Mouse (Mus musculus): ENCODE results near the gene Pank4. TPM values are rescaled to one million over a fixed set of nuclear protein-coding genes. Genes with fewer than 3 reads are reported as not detected.

Gene Pank4
- total and polyA plus RNA-seq, 3 experiments: 22.4 to 34.7 (median 27.6) TPM

DNA sequence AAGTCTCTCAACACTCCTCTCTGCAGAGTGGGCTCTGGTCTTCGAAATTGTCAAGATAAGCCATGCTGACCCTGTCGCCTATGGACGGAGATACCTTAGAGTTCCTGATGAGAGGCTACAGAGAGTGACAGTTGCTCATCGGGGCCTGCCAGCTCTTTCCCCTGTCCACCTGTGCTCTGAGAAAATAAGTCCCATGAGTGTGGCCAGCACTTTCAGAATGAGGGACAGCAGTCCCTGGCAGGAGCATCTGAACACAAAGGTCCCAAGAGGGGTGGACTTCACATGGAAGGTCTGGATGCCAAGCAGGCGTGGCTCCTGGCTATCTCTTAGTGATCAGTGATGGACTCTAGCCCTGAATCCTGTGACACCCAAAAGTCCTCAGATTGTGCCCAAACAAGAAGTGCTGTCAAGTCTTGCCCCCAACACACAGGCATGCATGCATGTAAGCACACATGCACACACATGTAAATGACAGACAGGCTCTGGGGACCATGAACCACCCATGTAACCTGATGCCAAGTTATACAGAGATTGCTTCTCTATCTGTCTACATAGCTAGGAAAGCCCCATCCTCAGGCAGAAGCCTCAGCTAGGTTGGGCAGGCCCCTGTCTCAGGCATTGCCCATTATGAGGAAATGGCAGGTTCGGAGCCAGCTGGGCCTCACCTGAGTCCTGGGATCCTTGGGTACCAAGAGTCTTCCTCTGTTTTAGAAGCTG lies 20.4 kb upstream of the Pank4 start (continued):
- no peak for TF ChIP-seq RAD21 (IDR thresholded peaks at IDR 0.05; ENCODE audit: low read depth, low read length)
- no peak for TF ChIP-seq CHD1 (IDR thresholded peaks at IDR 0.05; ENCODE audit: low read depth, low read length)
- no peak for TF ChIP-seq USF1 (IDR thresholded peaks at IDR 0.05; ENCODE audit: low read depth, low read length)
- peak; percentile 76 for TF ChIP-seq BHLHE40 (IDR thresholded peaks at IDR 0.05; ENCODE audit: low read depth, low read length)
- no peak for TF ChIP-seq IRF4 (IDR thresholded peaks at IDR 0.05; ENCODE audit: low read depth, low read length)
- TF ChIP-seq POLR2AphosphoS2 (IDR thresholded peaks at IDR 0.05; ENCODE audit: low read depth, low read length): no peak
- no peak for TF ChIP-seq MEF2A (IDR thresholded peaks at IDR 0.05; ENCODE audit: borderline replicate concordance, low read depth, low read length)
- no peak for TF ChIP-seq ZMIZ1 (IDR thresholded peaks at IDR 0.05; ENCODE audit: low read depth, low read length)

DNA sequence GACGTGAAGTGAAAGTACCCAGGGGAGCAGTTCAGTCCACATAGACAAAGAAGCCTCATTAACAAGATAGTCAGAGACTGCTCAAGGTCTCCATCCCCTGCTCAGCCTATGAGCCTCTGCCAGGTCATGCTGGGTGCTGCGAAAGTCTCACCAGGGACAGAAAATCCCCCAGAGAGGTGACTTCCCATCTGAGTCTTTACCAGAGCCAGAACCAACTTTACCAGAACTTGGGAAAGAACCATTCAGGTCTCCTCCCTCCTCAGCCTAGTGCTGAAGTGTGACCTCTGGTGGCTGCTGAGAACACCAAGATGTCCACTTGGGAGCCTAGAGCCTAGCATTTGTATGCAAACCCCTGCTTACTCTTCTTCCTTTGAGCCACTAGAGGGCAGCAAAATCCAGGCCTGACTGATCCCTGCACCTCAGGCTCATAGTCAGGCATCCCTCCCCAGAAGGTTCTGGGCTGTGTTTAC lies 19.8 kb upstream of the Pank4 start:
- peaks cover 7% of the 10 kb centered on the region for H3K9me3 ChIP-seq (replicated peaks; ENCODE audit: low read length)
- H3K9ac ChIP-seq (ENCODE audit: insufficient read depth, low read depth): no peak overlapping the region
- peak; percentile 97 for DNase-seq (ENCODE audit: extremely low read depth)
- H3K27me3 ChIP-seq (replicated peaks): peaks cover 4% of the 10 kb centered on the region
- in situ Hi-C loops (cut with MboI; ENCODE audit: low pct_ligation_motif_present, low pct_unique_long_range_greater_than_20kb, low sequenced_read_pairs): loop anchor here (5.0 to 25.0 kb wide), 4 partner anchors 37 to 807 kb away; partner anchors contain the start of genes Trp73 and Wrap73
- H3K36me3 ChIP-seq (replicated peaks in 1 of 2; ENCODE audit: control insufficient read depth in 1 of 2, insufficient read depth in 1 of 2, low read length in 1 of 2): no peaks in the 10 kb centered on the region
- H3K4me2 ChIP-seq (ENCODE audit: insufficient read depth, low read depth, poor library complexity, severe bottlenecking): peak overlapping the region; percentile 47
- dilution Hi-C loops (cut with MboI; ENCODE audit: extremely low pct_ligation_motif_present, extremely low pct_unique_long_range_greater_than_20kb, low sequenced_read_pairs): no loop called here
- peak overlapping the region; percentile 95 for H3K27ac ChIP-seq (ENCODE audit: insufficient read depth, low read depth)
- H3K4me1 ChIP-seq (ENCODE audit: control insufficient read depth in 1 of 2, insufficient read depth in 2 of 2): peaks cover 31 to 49% of the 10 kb centered on the region in 2 experiments
- peak overlapping the region; percentile 8 to 36 (median 18) for H3K4me3 ChIP-seq (replicated peaks in 1 of 3; ENCODE audit: low read depth in 2 of 3, low read length in 2 of 3, poor library complexity in 1 of 3)
- H3K79me2 ChIP-seq (replicated peaks; ENCODE audit: control insufficient read depth, extremely low read depth, insufficient read depth, poor library complexity, severe bottlenecking): no peaks in the 10 kb centered on the region
- TF ChIP-seq CHD1 (IDR thresholded peaks at IDR 0.05; ENCODE audit: low read depth, low read length) (0 out of 2 replicates have a peak, but pooled peaks have one; percentile 15), JUN (IDR thresholded peaks at IDR 0.05; ENCODE audit: insufficient read depth, low read depth, low read length) (0 out of 2 replicates have a peak, but pooled peaks have one; percentile 16), POLR2AphosphoS2 (IDR thresholded peaks at IDR 0.05; ENCODE audit: low read depth, low read length) (no peak), MYC (IDR thresholded peaks at IDR 0.05; ENCODE audit: low read depth, low read length) (no peak; the same call in 1 of the 2 replicates), USF2 (conservative IDR thresholded peaks at IDR 0.05; ENCODE audit: low read depth, low read length) (no peak), JUND (conservative IDR thresholded peaks at IDR 0.05; ENCODE audit: low read depth, low read length) (peak; percentile 54), IRF4 (IDR thresholded peaks at IDR 0.05; ENCODE audit: low read depth, low read length) (peak; percentile 82; the same call in 1 of the 2 replicates), KAT2A (IDR thresholded peaks at IDR 0.05; ENCODE audit: insufficient replicate concordance, low read length) (0 out of 2 replicates have a peak, but pooled peaks have one; percentile 35), HCFC1 (IDR thresholded peaks at IDR 0.05; ENCODE audit: low read depth, low read length) (peak; percentile 30), ZMIZ1 (IDR thresholded peaks at IDR 0.05; ENCODE audit: low read depth, low read length) (no peak), NELFE (IDR thresholded peaks at IDR 0.05; ENCODE audit: low read depth, low read length) (peak; percentile 57; the same call in 1 of the 2 replicates), ZC3H11A (IDR thresholded peaks at IDR 0.05; ENCODE audit: low read depth, low read length) (peak; percentile 86), MAX (IDR thresholded peaks at IDR 0.05; ENCODE audit: low read length) (no peak), E2F4 (IDR thresholded peaks at IDR 0.05; ENCODE audit: insufficient replicate concordance, low read depth, low read length) (no peak; the same call in 1 of the 2 replicates), EP300 (IDR thresholded peaks at IDR 0.05; ENCODE audit: low read length) (peak; percentile 69), TBP (conservative IDR thresholded peaks at IDR 0.05; ENCODE audit: low read depth, low read length) (peak; percentile 83), MAFK (IDR thresholded peaks at IDR 0.05; ENCODE audit: insufficient replicate concordance, low read length) (no peak; the same call in 1 of the 2 replicates), ZKSCAN1 (IDR thresholded peaks at IDR 0.05; ENCODE audit: borderline replicate concordance, low read depth, low read length) (no peak), SIN3A (IDR thresholded peaks at IDR 0.05; ENCODE audit: low read length) (peak; percentile 72), ELF1 (IDR thresholded peaks at IDR 0.05; ENCODE audit: low read depth, low read length) (0 out of 2 replicates have a peak, but pooled peaks have one; percentile 39), MEF2A (IDR thresholded peaks at IDR 0.05; ENCODE audit: borderline replicate concordance, low read depth, low read length) (peak; percentile 89), ZNF384 (IDR thresholded peaks at IDR 0.05; ENCODE audit: low read depth, low read length) (no peak), POLR2A (IDR thresholded peaks at IDR 0.05; ENCODE audit: low read depth, low read length) (peak; percentile 49; the same call in 1 of the 2 replicates), RCOR1 (conservative IDR thresholded peaks at IDR 0.05; ENCODE audit: low read depth, low read length) (no peak), GABPA (IDR thresholded peaks at IDR 0.05; ENCODE audit: insufficient replicate concordance, low read depth, low read length) (no peak), NRF1 (IDR thresholded peaks at IDR 0.05; ENCODE audit: low read depth, low read length) (peak; percentile 37; the same call in 1 of the 2 replicates), MXI1 (IDR thresholded peaks at IDR 0.05; ENCODE audit: low read depth, low read length) (no peak; the same call in none of the 2 replicates), MAZ (IDR thresholded peaks at IDR 0.05; ENCODE audit: low read depth, low read length) (no peak), BHLHE40 (IDR thresholded peaks at IDR 0.05; ENCODE audit: low read depth, low read length) (peak; percentile 52; the same call in 1 of the 2 replicates), SMC3 (IDR thresholded peaks at IDR 0.05; ENCODE audit: low read depth, low read length) (peak; percentile 99), UBTF (IDR thresholded peaks at IDR 0.05; ENCODE audit: low read depth, low read length) (no peak), RAD21 (IDR thresholded peaks at IDR 0.05; ENCODE audit: low read depth, low read length) (peak; percentile 97)
